Mouse (Mus musculus) cerebellum, postnatal 36 days (tissue): ENCODE data around the gene Thnsl1.

ENCODE experiments used
- DNase-seq, 2 experiments: peaks; one replicate each; pipeline ENCODE4 v3.0.0; 2021 to 2022; ENCODE audit warnings: mixed read lengths in 2 of 2

The Thnsl1 gene

DNA sequence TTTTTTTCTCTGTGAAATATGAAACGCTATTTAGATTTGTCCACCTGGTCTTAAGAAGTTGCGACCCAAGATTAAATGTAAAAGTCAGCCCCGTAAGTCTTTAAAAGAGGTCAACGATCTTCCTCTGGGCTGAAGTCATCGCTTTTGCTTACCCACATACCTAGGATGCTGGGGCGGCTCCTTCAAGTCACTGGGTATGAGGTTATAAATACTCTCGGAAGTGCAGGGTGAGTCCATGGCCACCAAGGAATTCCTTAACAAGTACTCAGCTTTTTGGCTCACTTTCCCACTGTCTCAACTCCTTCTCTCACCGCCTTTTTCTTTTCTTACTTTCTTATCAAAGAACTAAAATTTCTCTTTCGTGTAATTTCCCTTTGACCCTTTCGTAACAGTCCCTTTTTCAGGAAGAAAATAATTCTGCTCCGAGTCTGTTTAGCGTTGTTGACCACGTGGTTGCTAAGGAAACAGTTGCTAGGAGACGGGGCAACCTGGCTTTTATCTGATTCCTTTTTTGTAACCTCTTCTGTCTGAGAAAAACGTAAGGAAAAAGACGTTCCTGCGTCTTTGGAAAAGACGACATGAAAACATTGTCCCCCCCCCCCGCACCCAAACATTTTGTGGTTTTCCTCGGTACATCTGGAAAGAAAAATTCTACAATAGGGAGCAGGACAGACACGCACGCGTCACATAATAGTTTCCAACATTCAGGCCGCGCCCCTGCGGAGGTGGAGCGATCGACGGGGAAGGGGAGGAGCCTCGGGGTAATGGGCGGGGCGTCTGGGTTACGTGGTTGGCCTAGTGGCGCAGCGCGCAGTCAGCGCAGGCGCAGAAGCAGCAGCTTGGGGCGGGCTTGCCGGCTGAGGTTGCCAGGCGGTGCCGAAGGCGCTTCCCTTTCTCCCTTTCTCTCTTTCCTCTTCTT, at the start of gene Thnsl1, which contains the start of gene Enkur:
Gene Thnsl1 (plus strand): TSS at position 813 of the 919 bp plus-strand sequence.
Gene Enkur (minus strand): TSS at position 454 of the 919 bp plus-strand sequence.
- DNase-seq: peak; percentile 98

DNA sequence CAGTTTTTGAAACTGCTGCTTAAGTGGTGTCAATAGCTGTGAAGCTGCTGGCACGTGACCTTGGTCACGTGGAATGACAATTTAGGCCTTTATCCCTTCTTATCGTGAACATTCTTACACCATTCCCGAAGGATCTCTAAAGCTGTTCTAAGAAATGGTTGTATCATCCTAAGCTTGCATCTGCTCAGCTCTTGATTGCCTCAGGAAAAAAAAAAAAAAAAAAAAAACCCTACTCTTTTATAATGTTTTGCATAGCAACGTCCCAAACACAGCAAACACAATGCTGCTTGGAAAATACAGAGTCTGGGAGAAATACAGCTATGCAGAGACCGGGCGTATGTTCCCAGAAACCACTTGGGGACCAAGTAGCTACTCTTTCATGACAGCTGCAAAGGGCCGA, 41.2 kb upstream of the Thnsl1 start:
- DNase-seq: no peak

DNA sequence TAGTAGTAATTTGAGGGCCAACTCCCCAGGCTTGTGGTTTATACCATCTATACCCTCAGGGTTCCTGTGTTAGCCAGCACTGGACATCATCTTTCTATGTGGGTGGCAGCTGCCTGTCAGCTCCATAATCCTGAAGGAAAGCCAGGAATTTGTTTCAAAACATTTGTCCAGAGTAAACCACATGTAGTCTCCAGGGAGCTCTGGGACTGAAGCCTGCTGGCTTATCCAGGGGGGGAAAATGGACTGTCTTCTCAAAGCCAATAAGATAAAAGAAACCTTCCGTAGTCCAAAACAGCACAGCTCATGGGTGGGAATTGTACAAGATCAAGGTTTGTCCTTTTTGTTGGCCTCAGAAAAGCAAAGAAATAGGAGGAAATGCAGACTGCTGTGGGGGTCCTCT, 37.6 kb upstream of the Thnsl1 start:
- DNase-seq: no peak

DNA sequence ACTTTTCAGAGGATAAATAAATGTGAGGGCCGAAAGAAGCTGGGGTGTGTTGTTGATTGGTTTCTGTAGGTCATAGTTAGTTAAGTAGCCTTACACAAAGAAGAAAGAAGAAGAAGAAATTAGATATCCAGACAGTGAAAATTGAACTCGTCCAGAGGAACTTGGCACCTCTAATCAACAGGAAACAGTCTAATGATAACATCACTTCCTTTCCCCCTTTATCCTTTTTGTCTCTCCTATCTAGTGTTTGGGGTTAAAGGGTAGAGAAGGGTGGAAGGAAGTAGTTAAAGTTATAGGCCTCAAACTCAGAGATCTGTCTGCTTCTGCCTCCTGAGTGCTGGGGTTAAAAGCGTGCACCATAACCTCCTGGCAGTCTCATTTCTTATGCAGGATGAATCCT, 32.7 kb upstream of the Thnsl1 start:
- no peak for DNase-seq

DNA sequence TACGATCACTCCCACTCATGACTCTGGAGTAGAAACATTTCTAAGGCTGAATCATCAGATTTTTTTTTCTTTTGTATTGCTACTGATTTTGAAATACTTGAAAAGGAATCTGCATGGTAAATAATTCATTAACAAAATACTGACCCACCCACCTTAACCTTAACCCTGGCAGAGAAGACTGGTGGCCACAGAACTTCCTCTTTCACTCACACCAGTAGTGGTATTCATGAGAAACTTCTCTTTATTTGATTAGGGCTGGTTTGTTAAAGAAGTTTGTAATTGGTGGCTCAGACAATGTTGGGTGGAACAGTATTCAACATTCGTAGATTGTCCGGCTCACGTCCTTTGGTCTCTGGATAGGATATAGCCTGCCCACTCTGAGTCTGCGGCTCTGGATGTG, 26.4 kb upstream of the Thnsl1 start:
- DNase-seq: no peak

DNA sequence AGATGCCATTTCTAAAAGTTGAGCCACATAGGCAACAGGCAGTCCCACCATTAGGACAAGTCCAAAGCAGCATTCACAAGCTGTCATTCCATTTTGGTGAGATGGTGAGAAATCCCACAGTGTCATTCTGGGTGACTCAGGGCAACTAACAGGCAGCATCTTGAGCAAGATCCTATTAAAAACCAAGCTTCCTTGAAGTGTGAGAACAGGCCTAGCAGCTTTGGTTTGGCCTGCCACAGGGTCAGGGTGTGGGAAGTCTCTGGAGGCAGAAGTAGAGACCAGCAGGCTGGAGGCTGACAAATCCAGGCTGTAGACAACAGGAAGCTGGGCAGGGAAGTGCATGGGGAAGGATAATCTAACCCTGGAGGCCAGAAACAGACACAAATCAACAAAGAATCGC, 22.7 kb upstream of the Thnsl1 start:
- no peak for DNase-seq

DNA sequence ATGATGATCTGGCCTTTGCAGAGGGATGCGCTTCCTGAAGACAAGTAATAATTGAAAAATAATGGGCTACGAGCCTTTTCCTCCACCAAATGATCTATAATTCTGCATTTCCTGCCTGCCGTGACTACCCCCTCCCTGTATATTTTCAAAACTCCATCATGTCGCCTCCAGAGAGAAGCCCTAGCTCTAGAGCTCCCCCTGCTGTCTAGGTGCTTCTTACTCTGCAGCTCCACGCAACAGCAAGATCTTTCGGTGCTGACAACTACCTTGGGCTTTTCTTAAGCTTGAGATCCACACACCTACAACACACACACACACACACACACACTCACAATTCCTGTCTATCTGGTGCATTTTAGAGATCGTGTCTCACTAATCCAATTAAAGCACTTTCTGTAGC, 17.9 kb upstream of the Thnsl1 start:
- peak; percentile 45 to 56 for DNase-seq

DNA sequence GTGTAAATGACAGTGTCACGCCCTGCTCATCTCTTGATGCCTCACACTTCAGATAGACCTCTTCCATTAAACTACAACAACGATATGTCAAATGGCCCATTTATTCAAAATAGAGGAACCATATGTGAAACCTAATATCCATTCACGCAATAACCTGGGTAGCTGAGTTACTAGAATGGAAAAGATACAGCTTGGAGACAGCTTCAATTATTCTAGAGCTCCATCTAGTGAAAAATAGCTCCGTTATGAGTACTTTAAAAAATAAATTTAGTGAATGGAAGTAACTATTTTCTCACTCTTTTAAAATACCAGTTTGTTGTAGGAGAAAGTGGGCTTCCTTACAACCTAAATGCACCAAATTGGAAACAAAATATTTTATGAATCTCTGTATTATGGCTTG, 16.9 kb upstream of the Thnsl1 start:
- DNase-seq: no peak

DNA sequence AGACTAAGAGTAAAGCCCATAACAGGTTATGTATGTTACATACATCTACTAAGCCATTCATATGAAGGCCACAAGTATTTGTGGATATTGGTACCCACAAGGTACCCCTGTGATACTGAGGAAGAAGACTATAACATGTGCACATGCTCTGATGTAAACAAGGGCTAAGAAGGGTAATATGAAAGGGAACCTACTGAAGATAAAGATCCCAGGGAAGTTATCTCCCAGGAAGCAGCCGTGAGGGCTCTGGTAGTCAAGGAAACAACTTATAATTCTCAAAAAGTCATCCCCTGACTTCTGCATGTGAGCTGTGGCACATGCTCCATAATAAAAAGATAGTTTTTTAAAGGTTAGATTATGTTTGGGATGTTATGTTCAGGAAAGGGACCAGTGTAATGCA, 14.3 kb upstream of the Thnsl1 start:
- DNase-seq: no peak

DNA sequence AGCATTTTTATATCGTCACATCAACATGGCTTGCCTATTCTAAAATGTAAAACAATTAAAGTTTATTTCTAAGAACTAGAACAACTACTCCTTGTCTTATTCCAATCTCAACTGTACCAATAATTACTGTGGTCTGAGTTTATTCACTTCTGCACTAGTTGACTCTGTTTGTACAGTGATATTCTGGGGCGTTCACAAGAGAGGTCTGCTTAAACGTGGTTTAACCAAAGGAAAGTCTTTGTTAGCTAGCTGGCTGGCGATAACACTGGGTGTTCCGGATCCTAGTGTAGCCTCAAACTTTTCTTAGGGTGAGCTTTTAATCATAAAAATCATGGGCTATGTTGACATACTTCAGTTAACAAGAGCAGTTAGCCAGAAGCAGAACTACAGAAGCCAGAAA, 10.3 kb upstream of the Thnsl1 start:
- no peak for DNase-seq

DNA sequence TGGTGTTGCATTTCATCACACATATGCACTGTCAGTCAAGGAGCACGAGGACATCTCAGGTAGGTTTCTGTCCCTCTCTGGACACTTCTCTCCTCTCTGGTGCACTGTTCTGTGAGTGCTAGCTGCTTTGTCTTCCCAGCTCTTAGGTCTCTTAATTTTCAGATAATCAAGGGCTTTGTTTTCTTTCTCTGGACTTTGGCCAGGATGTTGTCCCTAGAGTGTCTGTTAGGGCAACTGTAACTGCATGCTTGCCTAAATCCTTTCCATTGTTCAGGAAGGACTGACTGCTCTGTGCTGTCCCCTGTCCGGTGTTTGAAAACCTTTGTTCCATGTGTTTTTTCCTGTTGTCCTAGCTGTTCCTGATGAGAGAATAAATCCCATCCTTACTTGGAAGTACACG, 6.5 kb upstream of the Thnsl1 start:
- DNase-seq: no peak

DNA sequence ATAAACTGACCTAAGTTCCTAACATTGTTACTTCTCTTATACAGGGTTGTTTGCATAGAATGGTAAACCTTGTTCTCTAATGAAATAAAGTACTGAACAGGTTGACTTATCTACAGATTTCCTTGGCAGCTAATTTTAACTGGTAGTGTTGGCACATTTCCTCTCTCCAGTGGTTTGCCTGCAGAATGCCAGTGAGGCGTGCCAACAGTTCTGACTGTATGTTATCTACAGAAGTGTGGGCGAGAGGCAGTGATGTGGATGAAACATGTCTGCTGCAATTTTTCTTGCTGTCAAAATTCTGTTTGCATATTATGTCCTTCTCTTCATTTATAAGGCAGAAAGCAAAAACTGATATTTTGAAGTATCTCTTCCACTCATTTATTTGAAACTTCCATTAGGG, 2.8 kb upstream of the Thnsl1 start:
- DNase-seq: no peak

DNA sequence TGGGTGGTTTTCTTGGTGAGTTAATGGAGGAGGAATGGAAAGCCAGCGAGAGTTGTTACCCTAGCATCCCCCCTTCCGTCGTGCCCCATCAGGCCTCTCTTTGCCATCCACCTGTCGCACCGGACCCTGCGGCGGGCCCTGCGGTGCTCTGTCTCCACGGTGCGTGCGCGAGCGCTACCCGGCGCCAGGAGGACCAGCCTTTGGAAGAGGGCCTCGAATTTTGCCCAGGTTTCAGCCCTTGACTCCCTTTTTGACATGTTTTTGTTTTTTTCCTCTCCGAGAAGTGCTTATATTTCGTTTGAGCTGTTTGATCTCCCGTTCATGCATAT, 271 bp downstream of the Thnsl1 start:
- no peak for DNase-seq

DNA sequence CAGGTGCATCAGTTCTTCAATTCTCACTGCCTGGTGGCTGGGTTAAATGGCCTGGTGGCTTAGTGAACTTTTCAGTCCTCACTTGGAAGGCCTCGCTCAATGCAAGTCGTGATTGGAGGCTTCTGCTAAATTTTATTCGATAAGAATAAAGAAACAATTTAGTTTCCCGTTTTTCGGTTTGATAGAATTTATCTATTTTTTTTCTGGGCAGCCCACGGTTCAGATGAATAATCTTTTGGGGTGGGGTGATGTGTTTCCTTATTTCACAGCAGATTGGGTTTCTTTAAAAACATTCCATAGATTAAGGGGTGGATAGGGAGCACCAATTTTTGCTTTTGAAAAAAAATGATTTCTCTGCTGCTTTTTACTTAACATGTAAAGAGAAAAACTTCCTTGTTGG, 754 bp downstream of the Thnsl1 start:
- DNase-seq: no peak

DNA sequence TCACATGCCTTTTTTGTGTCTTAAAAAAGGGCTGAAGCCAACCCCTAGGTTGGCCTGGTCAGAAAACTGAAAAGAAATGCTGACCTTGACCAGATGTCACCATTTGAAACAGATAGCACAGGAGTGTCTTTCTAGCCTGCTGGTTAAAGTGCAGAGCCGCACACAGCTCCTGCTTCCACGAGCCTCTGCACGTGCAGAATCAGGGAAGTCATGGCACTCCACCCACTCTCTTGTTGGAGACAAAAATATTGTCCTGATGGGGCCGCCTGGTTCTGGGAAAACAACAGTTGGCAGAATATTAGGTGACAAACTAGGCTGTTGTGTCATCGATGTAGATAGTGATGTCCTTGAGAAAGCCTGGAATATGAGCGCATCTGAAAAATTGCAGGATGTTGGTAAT, 5.8 kb downstream of the Thnsl1 start:
- DNase-seq: no peak

DNA sequence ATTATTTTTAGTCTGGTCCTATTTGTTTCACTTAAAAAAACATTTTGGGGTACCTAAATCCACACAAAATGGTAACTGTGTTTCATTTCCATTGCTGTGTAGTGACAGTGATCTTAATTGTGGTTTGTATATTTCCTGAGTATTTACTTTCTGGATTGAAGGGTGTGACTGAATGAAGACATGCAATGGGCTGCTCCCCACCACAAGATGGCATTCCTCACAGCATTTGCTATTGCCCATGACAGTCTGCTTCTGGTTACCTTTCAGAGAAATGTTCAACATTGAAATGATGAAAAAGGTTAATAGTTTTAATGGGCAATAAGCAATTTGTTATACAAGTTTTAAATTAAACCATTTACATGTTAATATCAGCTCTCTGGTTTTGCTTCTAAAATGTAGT, 8.8 kb downstream of the Thnsl1 start:
- peak in 1 of 2 experiments; percentile 18 for DNase-seq

DNA sequence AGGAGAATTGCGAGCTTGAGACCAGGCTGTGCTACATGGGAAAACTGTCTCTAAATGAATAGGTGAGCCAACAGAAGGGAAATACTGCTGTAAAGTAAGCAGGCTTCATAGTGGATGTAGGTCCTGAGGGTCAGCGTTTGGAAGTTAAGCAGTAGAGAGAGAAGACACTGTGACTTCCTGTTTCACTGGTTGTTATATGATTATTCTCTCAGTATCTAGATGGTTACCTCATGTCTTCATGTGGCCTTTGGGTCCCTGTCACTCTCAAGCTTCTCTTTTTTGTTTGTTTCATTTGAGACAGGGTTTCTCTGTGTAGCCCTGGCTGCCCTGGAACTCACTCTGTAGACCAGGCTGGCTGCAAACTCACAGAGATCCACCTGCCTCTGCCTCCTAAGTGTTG, 9.8 kb downstream of the Thnsl1 start:
- no peak for DNase-seq

DNA sequence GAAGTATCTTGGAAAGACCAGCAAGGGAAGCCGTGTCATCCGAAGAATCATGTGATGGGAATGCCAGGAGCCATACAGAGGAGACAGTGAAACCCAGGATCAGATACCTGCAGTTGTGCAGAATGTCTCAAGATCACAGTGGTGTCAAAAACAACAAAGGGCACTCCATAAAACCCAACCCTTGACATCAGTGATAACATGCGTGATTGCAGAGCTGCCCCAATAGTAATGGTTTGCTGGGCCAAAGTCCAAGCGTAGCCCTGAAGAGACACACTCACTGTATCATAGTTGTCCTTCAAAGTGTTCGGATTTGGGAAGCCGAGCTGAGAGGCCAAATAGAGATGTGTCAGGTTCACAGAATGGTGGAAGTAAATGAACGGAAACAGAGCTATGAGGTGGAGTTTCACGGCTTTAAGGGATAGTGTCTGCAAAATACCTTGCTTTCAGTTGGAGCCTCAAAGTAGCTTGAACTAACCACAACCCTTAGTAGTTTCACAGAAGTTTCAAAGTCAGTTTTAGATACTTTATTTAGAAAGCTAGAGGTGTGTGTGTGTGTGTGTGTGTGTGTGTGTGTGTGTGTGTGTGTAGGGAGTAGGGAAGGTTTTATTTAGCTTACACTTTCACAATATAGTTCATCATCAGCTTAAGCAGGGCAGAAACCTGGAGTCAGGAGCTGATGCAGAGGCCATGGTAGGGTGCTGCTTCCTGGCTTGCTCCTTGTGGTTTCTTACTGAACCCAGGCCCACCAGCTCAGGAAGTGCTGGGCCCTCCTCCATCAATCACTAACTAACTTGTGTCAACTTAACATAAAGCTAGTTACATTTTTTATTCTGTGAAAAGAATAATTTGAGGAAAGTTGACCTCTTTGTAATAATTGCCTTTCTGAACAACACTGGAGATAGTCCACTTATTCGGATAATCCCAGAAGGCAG, 17.2 kb downstream of the Thnsl1 start:
- no peak for DNase-seq

DNA sequence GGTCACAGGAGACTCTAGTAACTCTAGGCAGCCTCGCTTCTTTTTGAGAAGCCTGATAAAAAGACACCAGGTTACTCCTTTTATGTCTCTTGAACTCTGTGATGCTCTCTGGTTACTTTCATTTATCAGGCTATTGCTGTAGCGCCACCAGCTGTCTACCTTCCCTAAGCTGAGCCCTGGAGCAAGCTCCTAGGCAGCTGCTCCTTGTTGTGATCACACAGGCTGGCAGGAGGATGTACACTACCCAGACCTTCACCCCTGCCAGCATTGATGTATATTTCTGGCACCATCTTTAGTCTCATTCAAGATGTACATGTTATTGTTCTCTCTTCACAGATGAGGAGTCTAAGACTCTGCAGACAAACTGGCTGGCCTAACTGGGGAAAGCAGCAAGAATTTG, 24.8 kb downstream of the Thnsl1 start:
- DNase-seq: no peak

DNA sequence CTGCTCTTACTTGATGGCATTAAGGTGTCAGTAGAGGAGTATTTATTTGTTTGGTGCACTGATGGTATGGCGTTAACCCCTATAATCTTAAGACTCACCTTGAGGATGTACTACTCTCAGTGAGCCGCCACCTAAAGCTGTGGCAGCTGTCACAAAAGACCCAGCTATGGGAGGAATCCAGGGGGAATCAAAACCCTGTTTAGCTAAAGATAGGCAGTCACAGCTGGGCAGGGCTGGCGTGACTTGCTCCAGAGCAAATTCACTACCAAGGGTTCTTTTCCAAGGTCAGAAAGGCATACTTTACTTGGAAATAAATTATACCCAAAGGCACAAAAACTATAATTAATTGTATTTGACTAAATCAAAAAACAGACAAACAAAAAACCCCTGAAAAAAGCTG, 25.6 kb downstream of the Thnsl1 start:
- DNase-seq: no peak

DNA sequence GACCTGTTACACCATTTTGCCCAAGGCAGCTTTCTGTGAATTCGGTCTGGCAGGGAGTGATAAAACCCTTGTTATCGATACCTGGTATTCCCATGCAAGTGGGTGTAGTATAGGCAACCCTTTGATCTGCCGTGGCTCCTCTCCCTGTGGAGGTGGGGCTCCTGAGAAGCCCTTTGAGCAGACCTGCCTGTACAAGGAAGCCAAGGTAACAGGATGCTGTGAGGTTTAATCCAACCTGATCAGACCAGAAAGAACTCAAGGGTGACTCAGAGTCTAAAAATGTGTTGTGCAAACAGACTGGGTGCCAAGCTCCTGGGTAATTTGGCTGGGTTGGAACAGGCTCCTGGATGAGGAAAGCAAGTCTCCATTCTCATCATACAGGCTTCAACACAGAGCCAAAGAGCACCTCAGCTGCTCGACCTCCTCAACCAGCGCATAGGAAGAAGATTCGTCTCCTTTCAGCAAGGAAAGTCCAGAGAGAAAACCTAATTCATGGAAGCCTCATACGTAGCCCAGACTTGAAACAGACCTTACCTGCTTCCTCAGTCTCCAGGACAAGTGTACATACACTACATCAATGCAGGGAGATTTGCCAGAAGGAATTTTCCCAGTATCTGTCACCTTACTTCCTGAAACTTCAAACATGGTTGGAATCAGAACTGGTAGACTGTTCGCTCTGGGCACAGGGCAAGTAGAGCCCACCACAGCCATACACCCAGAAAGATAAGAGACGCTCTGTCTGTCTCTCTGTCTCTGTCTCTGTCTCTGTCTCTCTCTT, 29.5 kb downstream of the Thnsl1 start:
- peak; percentile 62 to 74 for DNase-seq

DNA sequence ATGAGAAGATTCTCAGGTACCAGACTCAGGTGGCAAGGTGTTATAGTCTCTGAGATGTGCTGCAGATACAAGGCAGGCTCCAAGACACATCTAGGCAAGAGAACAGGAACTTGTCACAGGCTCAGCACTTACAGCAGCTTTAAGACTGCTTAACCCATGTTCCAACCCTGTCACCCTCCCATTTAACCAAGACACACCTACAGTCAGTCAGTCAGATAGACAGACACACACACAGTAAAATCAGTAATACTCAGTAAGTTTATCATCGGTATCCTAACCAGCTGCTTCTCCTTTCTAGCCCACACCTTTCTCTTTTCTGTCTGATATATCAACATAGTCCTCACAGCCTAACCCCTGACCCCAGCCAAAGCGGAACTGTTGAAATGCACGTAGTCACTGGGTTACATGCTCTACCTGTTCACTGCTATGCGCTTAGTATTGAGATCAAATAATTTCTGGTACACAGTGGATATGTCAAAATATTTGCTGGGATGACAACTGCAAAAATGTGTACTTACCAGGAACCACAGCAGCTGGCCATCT, 30.4 kb downstream of the Thnsl1 start:
- DNase-seq: no peak

DNA sequence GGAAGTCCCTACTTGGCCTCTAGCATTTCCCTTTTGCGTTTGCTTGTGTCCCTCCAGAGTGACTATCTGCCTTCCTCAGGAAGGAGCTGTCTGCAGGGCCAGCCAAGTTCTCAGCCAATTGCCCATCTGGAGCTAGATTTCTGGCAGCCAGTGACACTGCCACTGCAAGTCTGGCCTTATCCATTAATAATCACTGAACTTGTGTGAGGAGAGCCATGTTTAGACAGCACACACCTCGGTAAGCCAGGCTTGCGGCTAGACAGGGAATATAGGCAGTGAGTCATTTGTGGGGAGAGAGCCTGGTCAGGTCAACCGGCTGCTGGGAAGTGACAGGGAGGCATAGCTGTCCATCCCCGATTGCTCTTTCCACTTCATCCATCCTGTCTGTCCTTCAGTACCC, 31.3 kb downstream of the Thnsl1 start:
- peak in 1 of 2 experiments; percentile 15 for DNase-seq
